Mouse (Mus musculus) thymus, adult 2 months (tissue): ENCODE measurements at regions not wholly inside any gene's neighbourhood (a gene's known extent, or its start where the extent isn't known, plus 50 kb on each side); places are given as distances from the start of the nearest gene placed in this dataset.

Experiments used
- CTCF ChIP-seq: fragments of 200-500 bp; IDR thresholded peaks from 2 replicates; pipeline ENCODE4 v1.5.1; 2012; ENCODE audit warnings: mild to moderate bottlenecking, control low read depth, low read length, moderate library complexity, borderline replicate concordance; ENCODE audit not compliant: control insufficient read depth, poor library complexity, insufficient read depth; ENCODE audit errors: extremely low read depth
- POLR2A ChIP-seq: fragments of 200-500 bp; IDR thresholded peaks from 2 replicates; pipeline ENCODE4 v1.6.1; 2012; ENCODE audit warnings: mild to moderate bottlenecking, low read length, control low read depth, moderate library complexity; ENCODE audit not compliant: control insufficient read depth, poor library complexity, insufficient read depth; ENCODE audit errors: extremely low read depth

- TF ChIP-seq CTCF (no peak), POLR2A (no peak)
Observed at GRCm38 (mm10) chr16:87783561-87784304, 85.0 kb downstream of the Bach1 start.
